Mouse (Mus musculus) stomach, embryonic 14.5 days (tissue): ENCODE measurements around the gene Preb. TPM values are rescaled to one million over a fixed set of nuclear protein-coding genes. Genes with fewer than 3 reads are reported as not detected.

Experiments
- ATAC-seq: fragments of 200-750 bp; cut with Nextera tagmentation; 2 replicates; pipeline ENCODE4 v1.8.0; 2017; ENCODE audit warnings: low read depth, moderate TSS enrichment; ENCODE audit not compliant: insufficient number of reproducible peaks, insufficient read depth, low FRiP score
- H3K27ac ChIP-seq: fragments of 300-500 bp; sonication (generic); 2 replicates; pipeline ENCODE4 v1.5.1; 2014; ENCODE audit warnings: mild to moderate bottlenecking, low read length, moderate library complexity, mixed read lengths
- H3K27me3 ChIP-seq: fragments of 300-500 bp; sonication (generic); 2 replicates; pipeline ENCODE4 v1.6.1; 2014; ENCODE audit warnings: low read length, control low read depth, mixed read lengths; ENCODE audit not compliant: control insufficient read depth, insufficient read depth
- H3K36me3 ChIP-seq: fragments of 300-500 bp; sonication (generic); 2 replicates; pipeline ENCODE4 v1.6.1; 2014; ENCODE audit warnings: mild to moderate bottlenecking, control low read depth, low read length, moderate library complexity, mixed read lengths; ENCODE audit not compliant: control insufficient read depth, insufficient read depth
- H3K4me1 ChIP-seq: fragments of 300-500 bp; sonication (generic); 2 replicates; pipeline ENCODE4 v1.6.1; 2014; ENCODE audit warnings: low read length, control low read depth, mixed read lengths; ENCODE audit not compliant: control insufficient read depth, insufficient read depth
- H3K4me2 ChIP-seq: fragments of 300-500 bp; sonication (generic); replicated peaks from 2 replicates; pipeline ENCODE4 v1.6.1; 2014; ENCODE audit warnings: low read depth, low read length, control low read depth
- H3K4me3 ChIP-seq: fragments of 300-500 bp; sonication (generic); 2 replicates; pipeline ENCODE4 v1.5.1; 2014; ENCODE audit warnings: low read depth, low read length, control low read depth
- H3K9ac ChIP-seq: fragments of 300-500 bp; sonication (generic); replicated peaks from 2 replicates; pipeline ENCODE4 v1.6.1; 2014; ENCODE audit warnings: low read depth, mild to moderate bottlenecking, control low read depth, low read length, moderate library complexity, mixed read lengths
- H3K9me3 ChIP-seq: fragments of 300-500 bp; sonication (generic); 2 replicates; pipeline ENCODE4 v1.6.1; 2016; ENCODE audit warnings: low read depth, low read length, control low read depth; ENCODE audit not compliant: control insufficient read depth
- WGBS: fragments of 180-500 bp; shearing (Covaris S2); extraction: QIAGEN DNeasy Blood & Tissue Kit; methylation state at CpG from one replicate; pipeline ENCODE4 v1.1.7; 2014; 5-methylcytosine and 5-hydroxymethylcytosine counted together
- polyA plus RNA-seq: library from polyadenylated mRNA; unstranded; fragments of >200 nt; fragmentation: Nextera tagmentation; extraction: Ambion mirVana; gene quantifications from 2 replicates; pipeline ENCODE4 v1.2.1, GENCODE M21; 2014

The Preb gene
- polyA plus RNA-seq, 1 experiment from 2014 or later = 102 TPM

- 89% methylated on average over 2 of the region's 2 CpGs for WGBS
- H3K4me3 ChIP-seq = 0 out of 2 replicates have a peak overlapping the region, but pooled peaks have one; percentile 60
Observed at GRCm38 (mm10) chr5:30950922-30951321, 9.2 kb downstream of the Preb start.

DNA sequence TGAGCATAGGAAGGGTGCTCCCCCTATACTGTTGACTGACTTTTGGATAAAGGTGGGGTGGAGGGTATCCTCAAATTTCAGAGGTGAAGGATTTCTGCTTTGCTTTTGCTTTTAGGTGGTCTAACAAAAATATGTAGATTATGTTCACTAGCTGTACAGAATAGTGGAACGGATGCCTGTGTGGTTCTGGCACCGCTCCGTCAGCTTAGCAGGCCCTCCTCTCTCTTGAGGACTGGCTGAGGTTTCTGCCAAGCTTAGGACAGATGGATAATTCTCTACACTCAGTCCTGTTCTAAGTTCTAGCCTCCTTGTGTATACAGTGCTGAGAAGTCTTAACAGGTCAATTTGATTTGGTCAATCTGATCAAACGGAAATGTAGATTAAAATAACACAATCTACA lies 9.7 kb downstream of the Preb start:
- 0 out of 2 replicates have a peak, but pooled peaks cover 15% of the 10 kb centered on the region for H3K4me1 ChIP-seq

More at GRCm38 (mm10) chr5:30950922-30951321, 9.2 kb downstream of the Preb start:
- ATAC-seq = no peak
- Histone ChIP-seq H3K27ac (no peak overlapping the region), H3K4me1 (0 out of 2 replicates have a peak, but pooled peaks cover 15% of the 10 kb centered on the region), H3K27me3 (peaks cover 2% of the 10 kb centered on the region; the same call in 1 of the 2 replicates), H3K9me3 (no peaks in the 10 kb centered on the region), H3K9ac (no peak overlapping the region), H3K36me3 (peaks cover 31% of the 10 kb centered on the region), H3K4me2 (peak overlapping the region; percentile 94)

DNA sequence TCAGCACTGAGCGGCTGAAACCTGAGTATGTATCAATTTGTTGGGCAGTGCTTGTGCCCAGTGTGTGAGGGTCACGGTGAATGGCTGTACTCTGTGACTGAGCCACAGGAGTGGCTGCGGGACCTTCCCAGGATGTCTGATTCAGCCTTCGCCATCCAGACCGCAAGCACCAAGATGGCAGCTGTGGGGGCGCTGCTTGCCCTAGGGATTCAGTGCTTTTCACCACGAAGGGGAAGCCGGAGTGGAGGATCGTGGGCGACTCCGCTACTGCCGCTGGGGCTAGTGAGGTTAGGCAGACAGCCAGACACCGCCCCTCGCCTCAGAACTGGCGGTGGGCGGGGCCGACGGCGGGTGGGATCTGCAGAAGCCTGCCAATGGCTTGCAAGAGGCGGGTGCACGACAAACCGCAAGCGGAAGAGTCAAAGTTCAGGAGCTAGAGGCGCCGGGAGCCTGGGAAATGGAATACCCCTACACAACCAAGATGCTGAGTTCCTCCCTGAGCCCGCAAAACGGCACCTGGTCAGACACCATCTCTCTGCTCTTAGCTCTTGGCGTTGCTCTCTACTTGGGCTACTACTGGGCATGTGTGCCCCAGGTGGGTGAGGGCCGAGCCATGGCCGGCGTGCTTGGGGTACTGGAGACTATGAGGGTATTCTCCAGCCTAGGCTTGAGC lies 10.4 kb downstream of the Preb start:
- Histone ChIP-seq H3K4me1 (0 out of 2 replicates have a peak, but pooled peaks cover 15% of the 10 kb centered on the region), H3K4me3 (peak overlapping the region; percentile 60), H3K9ac (peak overlapping the region; percentile 50), H3K27me3 (peaks cover 2% of the 10 kb centered on the region; the same call in 1 of the 2 replicates), H3K9me3 (no peaks in the 10 kb centered on the region), H3K36me3 (peaks cover 22% of the 10 kb centered on the region), H3K4me2 (peak overlapping the region; percentile 94), H3K27ac (peak overlapping the region; percentile 67)
- peak; percentile 86 for ATAC-seq
- WGBS = under 1% methylated on average over 31 of the region's 31 CpGs

More for the DNA sequence above, 9.7 kb downstream of the Preb start:
- peak overlapping the region; percentile 94 for H3K4me2 ChIP-seq
- peaks cover 28% of the 10 kb centered on the region for H3K36me3 ChIP-seq
- WGBS = 55% methylated on average over 4 of the region's 4 CpGs
- ATAC-seq = no peak
- H3K27ac ChIP-seq = no peak overlapping the region; the same call in 1 of the 2 replicates
- H3K9me3 ChIP-seq = no peaks in the 10 kb centered on the region
- H3K9ac ChIP-seq = peak overlapping the region; percentile 50
- peak overlapping the region; percentile 60 for H3K4me3 ChIP-seq
- peaks cover 2% of the 10 kb centered on the region; the same call in 1 of the 2 replicates for H3K27me3 ChIP-seq

- ATAC-seq = no peak
- Histone ChIP-seq H3K9ac (no peak overlapping the region), H3K4me3 (no peak overlapping the region), H3K36me3 (peaks cover 10% of the 10 kb centered on the region), H3K4me1 (0 out of 2 replicates have a peak, but pooled peaks cover 15% of the 10 kb centered on the region), H3K27ac (no peak overlapping the region), H3K9me3 (no peaks in the 10 kb centered on the region), H3K4me2 (no peak overlapping the region), H3K27me3 (peaks cover 2% of the 10 kb centered on the region; the same call in 1 of the 2 replicates)
- WGBS = 82% methylated on average over 5 of the region's 5 CpGs
Observed at GRCm38 (mm10) chr5:30948620-30949019, 11.5 kb downstream of the Preb start.

GRCm38 (mm10) chr5:30944956-30945781 lies 15.0 kb downstream of the Preb start, which contains the start of gene Cgref1:
Gene Cgref1, minus strand, starts transcription at chr5:30945591.
- H3K4me3 ChIP-seq = peak within 1 kb of the TSS; percentile 29
- H3K4me1 ChIP-seq = 0 out of 2 replicates have a peak, but pooled peaks cover 7% of the 10 kb centered on the region
- peak; percentile 70 for ATAC-seq
- WGBS = 5% methylated on average over 44 of the region's 44 CpGs
- peak within 1 kb of the TSS; percentile 84 for H3K4me2 ChIP-seq
- H3K36me3 ChIP-seq = no peaks in the 10 kb centered on the region
- peaks cover 2% of the 10 kb centered on the region; the same call in 1 of the 2 replicates for H3K27me3 ChIP-seq
- no peak within 1 kb of the TSS for H3K27ac ChIP-seq
- H3K9me3 ChIP-seq = no peaks in the 10 kb centered on the region
- H3K9ac ChIP-seq = peak within 1 kb of the TSS; percentile 29; the same call in 1 of the 2 replicates

- Histone ChIP-seq H3K9me3 (no peaks in the 10 kb centered on the region), H3K4me3 (no peak overlapping the region), H3K4me1 (0 out of 2 replicates have a peak, but pooled peaks cover 5% of the 10 kb centered on the region), H3K4me2 (no peak overlapping the region), H3K36me3 (no peaks in the 10 kb centered on the region), H3K27ac (no peak overlapping the region), H3K27me3 (peaks cover 2% of the 10 kb centered on the region; the same call in 1 of the 2 replicates), H3K9ac (no peak overlapping the region)
- 90% methylated on average over 6 of the region's 6 CpGs for WGBS
- ATAC-seq = no peak
Observed at GRCm38 (mm10) chr5:30944344-30944743, 15.8 kb downstream of the Preb start.

GRCm38 (mm10) chr5:30943004-30943403 lies 17.2 kb downstream of the Preb start:
- no peak overlapping the region for H3K4me3 ChIP-seq
- WGBS = 96% methylated on average over 2 of the region's 2 CpGs
- no peak for ATAC-seq
- peaks cover 2% of the 10 kb centered on the region; the same call in 1 of the 2 replicates for H3K27me3 ChIP-seq
- H3K4me2 ChIP-seq = no peak overlapping the region
- no peaks in the 10 kb centered on the region for H3K4me1 ChIP-seq
- H3K9me3 ChIP-seq = no peaks in the 10 kb centered on the region
- H3K9ac ChIP-seq = no peak overlapping the region
- H3K27ac ChIP-seq = no peak overlapping the region
- H3K36me3 ChIP-seq = no peaks in the 10 kb centered on the region
